Mouse (Mus musculus) hindbrain, embryonic 15.5 days (tissue): ENCODE results near the gene Fam149a. TPM values are rescaled to one million over a fixed set of nuclear protein-coding genes. Genes with fewer than 3 reads are reported as not detected.

Source experiments
- ATAC-seq: fragments of 200-750 bp; cut with Nextera tagmentation; 2 replicates; pipeline ENCODE4 v1.8.0; 2017; ENCODE audit warnings: low read depth, moderate number of reproducible peaks, moderate TSS enrichment; ENCODE audit not compliant: low FRiP score
- H3K27ac ChIP-seq: fragments of 300-500 bp; sonication (generic); replicated peaks from 2 replicates; pipeline ENCODE4 v1.5.1; 2015; ENCODE audit warnings: mild to moderate bottlenecking, inconsistent platforms
- H3K27me3 ChIP-seq: fragments of 300-500 bp; sonication (generic); 2 replicates; pipeline ENCODE4 v1.6.1; 2015; ENCODE audit warnings: control low read depth, inconsistent platforms
- H3K36me3 ChIP-seq: fragments of 300-500 bp; sonication (generic); 2 replicates; pipeline ENCODE4 v1.6.1; 2015; ENCODE audit warnings: control low read depth, inconsistent platforms
- H3K4me1 ChIP-seq: fragments of 300-500 bp; sonication (generic); replicated peaks from 2 replicates; pipeline ENCODE4 v1.6.1; 2015; ENCODE audit warnings: control low read depth, inconsistent platforms
- H3K4me2 ChIP-seq: fragments of 300-500 bp; sonication (generic); 2 replicates; pipeline ENCODE4 v1.6.1; 2015; ENCODE audit warnings: moderate library complexity, mild to moderate bottlenecking, inconsistent platforms
- H3K4me3 ChIP-seq: fragments of 300-500 bp; sonication (generic); 2 replicates; pipeline ENCODE4 v1.5.1; 2015; ENCODE audit warnings: mild to moderate bottlenecking, inconsistent platforms
- H3K9ac ChIP-seq: fragments of 300-500 bp; sonication (generic); 2 replicates; pipeline ENCODE4 v1.6.1; 2015; ENCODE audit warnings: inconsistent platforms
- H3K9me3 ChIP-seq: fragments of 300-500 bp; sonication (generic); 2 replicates; pipeline ENCODE4 v1.6.1; 2016; ENCODE audit warnings: control low read depth, inconsistent platforms
- WGBS: fragments of 180-500 bp; shearing (Covaris S2); methylation state at CpG from one replicate; pipeline ENCODE4 v1.1.7; 2015; 5-methylcytosine and 5-hydroxymethylcytosine counted together
- polyA plus RNA-seq: library from polyadenylated mRNA; unstranded; fragments of >200 nt; fragmentation: Nextera tagmentation; extraction: Ambion mirVana; gene quantifications from 2 replicates; pipeline ENCODE4 v1.2.1, GENCODE M21; 2015

Fam149a gene
- polyA plus RNA-seq = 12.3 and 13.8 TPM in 2 replicates

DNA sequence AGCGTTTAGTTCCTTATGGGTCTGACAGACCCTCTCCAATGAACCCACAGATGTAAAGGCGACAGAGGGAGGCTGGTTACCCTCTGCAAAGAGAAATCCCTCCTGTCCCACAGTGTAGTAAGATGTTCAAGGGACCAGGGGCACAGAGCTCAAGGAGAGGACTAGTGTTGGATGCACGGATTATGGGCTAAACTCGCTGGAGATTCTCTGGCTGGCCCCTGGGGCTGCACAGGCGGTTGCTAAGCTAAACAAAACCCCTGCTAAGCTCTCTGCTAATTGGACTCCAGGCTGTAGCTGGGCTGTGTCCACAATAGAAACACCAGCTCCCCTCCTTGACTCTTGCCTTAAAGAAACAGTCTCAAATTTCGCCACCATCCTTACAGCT, at the start of gene Fam149a:
Gene Fam149a, minus strand, starts transcription at position 329 of the 385 bp plus-strand sequence.
- Histone ChIP-seq H3K27me3 (no peaks in the 10 kb centered on the region), H3K9me3 (no peaks in the 10 kb centered on the region), H3K27ac (no peak within 1 kb of the TSS), H3K4me2 (peak within 1 kb of the TSS; percentile 86), H3K36me3 (no peaks in the 10 kb centered on the region), H3K4me1 (peaks cover 17% of the 10 kb centered on the region), H3K9ac (peak within 1 kb of the TSS; percentile 44), H3K4me3 (peak within 1 kb of the TSS; percentile 45)
- 3% methylated on average over 6 of the region's 6 CpGs for WGBS
- peak; percentile 58 for ATAC-seq

DNA sequence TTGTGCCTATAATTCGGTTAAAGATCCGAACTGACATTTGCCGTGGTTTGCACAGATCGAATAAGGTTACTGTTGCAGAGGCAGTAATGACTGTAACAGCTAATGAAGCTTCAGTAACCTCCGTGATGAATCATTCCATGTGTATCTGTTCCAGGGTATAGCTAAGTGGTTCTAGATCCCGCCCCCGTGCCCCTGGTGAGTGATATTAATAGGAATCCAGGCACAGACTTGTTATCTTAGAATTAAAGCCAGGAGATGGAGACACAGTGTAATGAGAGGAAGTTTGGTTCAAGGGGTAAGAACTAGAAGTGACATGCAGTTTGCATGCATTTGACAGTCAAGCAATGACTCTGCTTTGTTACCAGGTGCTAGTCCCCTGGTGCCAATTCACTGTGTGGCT, 38.1 kb upstream of the Fam149a start:
- Histone ChIP-seq H3K27ac (no peak overlapping the region), H3K36me3 (no peaks in the 10 kb centered on the region), H3K4me1 (no peaks in the 10 kb centered on the region), H3K27me3 (no peaks in the 10 kb centered on the region), H3K4me3 (no peak overlapping the region), H3K9me3 (no peaks in the 10 kb centered on the region), H3K9ac (no peak overlapping the region), H3K4me2 (no peak overlapping the region)
- no peak for ATAC-seq
- 94% methylated on average over 7 of the region's 7 CpGs for WGBS

DNA sequence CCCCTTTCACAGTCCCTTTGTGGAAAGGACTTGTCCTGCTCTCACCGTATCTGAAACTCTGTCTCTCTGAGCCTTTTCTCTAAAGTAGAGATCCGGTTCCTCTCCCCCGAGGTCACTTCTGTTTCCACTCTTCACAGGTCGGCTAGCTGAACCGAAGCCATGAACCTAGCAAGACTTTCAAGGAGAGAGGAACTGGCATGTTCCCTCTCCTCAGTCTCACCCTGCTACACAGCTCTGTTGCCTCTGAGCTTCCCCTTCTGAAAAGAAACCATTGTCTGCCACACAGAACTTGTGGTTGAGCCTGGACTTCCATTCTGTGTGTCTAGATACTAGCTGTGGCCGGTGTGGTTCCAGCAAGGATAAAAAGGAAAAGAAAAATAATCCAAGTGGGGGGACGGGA, 32.9 kb upstream of the Fam149a start:
- Histone ChIP-seq H3K4me1 (0 out of 2 replicates have a peak, but pooled peaks cover 3% of the 10 kb centered on the region), H3K36me3 (no peaks in the 10 kb centered on the region), H3K27me3 (no peaks in the 10 kb centered on the region), H3K9me3 (no peaks in the 10 kb centered on the region), H3K9ac (no peak overlapping the region), H3K4me2 (no peak overlapping the region), H3K4me3 (no peak overlapping the region), H3K27ac (no peak overlapping the region)
- no peak for ATAC-seq
- 81% methylated on average over 7 of the region's 7 CpGs for WGBS

DNA sequence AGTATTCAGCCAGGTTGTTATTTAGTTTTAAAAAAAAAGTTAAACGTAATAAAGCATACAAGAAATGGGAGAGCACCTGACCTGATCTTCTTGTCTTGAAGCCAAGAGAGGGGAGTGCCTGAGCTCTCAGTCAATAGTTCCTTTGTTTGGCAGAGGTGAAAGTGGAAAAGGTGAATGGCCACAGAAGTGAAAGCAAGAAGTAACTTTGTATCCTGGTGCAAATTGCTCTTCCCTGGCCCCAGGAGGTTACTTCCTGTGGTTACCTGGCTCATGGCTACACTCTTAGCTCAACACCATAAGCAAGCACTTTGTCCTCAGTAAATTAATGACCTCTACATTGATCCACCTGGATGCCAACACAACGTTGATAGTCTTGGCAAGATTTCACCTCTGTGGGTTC, 28.8 kb upstream of the Fam149a start, which contains the start of gene Tlr3:
Gene Tlr3, minus strand, starts transcription at position 199 of the 400 bp plus-strand sequence.
- ATAC-seq = no peak
- H3K4me1 ChIP-seq = 0 out of 2 replicates have a peak, but pooled peaks cover 4% of the 10 kb centered on the region
- H3K36me3 ChIP-seq = no peaks in the 10 kb centered on the region
- peak within 1 kb of the TSS; percentile 55 for H3K4me2 ChIP-seq
- H3K27ac ChIP-seq = peak within 1 kb of the TSS; percentile 40; the same call in 1 of the 2 replicates
- H3K9me3 ChIP-seq = no peaks in the 10 kb centered on the region
- no peaks in the 10 kb centered on the region for H3K27me3 ChIP-seq
- H3K4me3 ChIP-seq = peak within 1 kb of the TSS; percentile 33
- 61% methylated on average over 2 of the region's 2 CpGs for WGBS
- H3K9ac ChIP-seq = peak within 1 kb of the TSS; percentile 26

DNA sequence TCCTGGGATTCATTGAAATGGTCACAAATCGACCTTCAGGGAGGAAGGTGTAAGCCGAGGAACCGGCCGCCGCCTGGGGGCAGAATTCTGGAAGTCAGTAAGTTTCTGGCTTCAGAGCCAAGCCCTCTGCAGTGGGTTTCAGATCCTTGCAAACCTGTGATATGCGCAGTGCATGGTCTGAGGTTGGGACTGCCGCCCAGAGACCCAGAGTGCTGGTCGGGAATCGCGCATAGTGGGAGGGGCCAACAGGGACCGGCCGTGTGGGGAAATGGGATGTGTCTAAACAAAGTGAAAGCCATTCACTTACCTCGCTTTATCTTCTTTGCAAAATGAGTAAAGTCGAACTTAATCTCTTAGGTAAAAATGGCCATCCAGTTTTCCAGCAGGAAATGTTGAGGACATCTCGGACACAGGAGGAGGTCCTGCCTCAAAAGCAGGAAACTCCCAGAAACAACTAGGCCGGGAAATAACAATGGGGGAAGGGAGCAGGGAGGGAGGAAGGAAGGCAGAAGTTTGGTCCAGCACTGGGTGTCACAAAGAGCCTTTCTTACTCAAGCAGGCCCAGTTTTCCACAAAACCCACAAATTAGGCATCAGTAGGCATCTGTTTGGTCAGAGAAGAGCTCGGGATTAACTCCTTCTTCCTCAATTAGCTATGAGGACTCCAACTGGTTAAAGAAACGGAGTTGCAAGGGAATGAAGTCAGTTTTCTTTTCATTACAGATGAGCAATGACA, 28.2 kb upstream of the Fam149a start:
- Histone ChIP-seq H3K4me3 (peak overlapping the region; percentile 33), H3K4me1 (0 out of 2 replicates have a peak, but pooled peaks cover 4% of the 10 kb centered on the region), H3K27me3 (no peaks in the 10 kb centered on the region), H3K4me2 (peak overlapping the region; percentile 55), H3K36me3 (no peaks in the 10 kb centered on the region), H3K9me3 (no peaks in the 10 kb centered on the region), H3K27ac (peak overlapping the region; percentile 40; the same call in 1 of the 2 replicates), H3K9ac (peak overlapping the region; percentile 26)
- ATAC-seq = peak; percentile 91
- WGBS = 11% methylated on average over 18 of the region's 18 CpGs

DNA sequence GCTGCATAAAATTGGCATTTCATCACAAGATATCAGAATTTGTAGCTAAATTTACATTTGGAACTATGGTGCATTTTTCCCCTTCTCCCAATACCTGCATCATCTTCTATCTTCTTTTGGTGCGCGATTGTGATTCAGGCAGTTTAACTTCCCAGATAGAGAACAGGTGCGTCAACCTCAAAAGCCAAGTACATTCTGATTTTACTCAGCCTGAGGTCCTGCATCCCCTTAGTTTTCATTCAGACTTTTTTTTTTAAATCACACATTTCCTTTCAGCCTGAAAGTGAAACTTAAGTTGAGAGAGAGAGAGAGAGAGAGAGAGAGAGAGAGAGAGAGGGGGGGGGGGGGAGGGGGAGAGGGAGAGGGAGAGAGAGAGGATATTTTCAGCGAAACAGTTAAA, 27.6 kb upstream of the Fam149a start:
- no peaks in the 10 kb centered on the region for H3K9me3 ChIP-seq
- no peak overlapping the region for H3K27ac ChIP-seq
- no peaks in the 10 kb centered on the region for H3K27me3 ChIP-seq
- H3K9ac ChIP-seq = no peak overlapping the region
- H3K36me3 ChIP-seq = no peaks in the 10 kb centered on the region
- H3K4me1 ChIP-seq = 0 out of 2 replicates have a peak, but pooled peaks cover 4% of the 10 kb centered on the region
- peak overlapping the region; percentile 33 for H3K4me3 ChIP-seq
- ATAC-seq = no peak
- 56% methylated on average over 4 of the region's 4 CpGs for WGBS
- peak overlapping the region; percentile 55 for H3K4me2 ChIP-seq

DNA sequence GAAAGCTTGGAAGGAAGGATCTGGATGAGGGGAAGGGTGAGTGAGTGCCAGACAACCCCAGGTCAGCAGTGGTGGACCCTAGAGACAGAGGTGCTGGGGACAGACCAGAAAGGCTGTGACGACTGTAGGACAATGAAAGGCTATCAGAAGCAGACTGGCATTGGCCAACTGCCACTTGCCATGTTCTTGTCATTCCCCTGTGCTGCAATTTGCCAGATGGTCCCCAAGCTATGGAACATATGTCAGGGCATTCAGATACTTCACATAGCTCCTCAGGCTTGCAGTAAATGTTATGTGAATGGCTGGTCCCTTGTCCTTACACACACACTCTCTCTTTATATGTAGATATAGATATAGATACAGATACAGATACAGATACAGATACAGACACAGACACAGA, 1.2 kb upstream of the Fam149a start:
- WGBS = 33% methylated on average over 1 of the region's 1 CpGs
- H3K9ac ChIP-seq = no peak overlapping the region
- no peak overlapping the region for H3K4me3 ChIP-seq
- H3K9me3 ChIP-seq = no peaks in the 10 kb centered on the region
- peaks cover 17% of the 10 kb centered on the region for H3K4me1 ChIP-seq
- H3K4me2 ChIP-seq = no peak overlapping the region
- H3K27me3 ChIP-seq = no peaks in the 10 kb centered on the region
- ATAC-seq = 0 out of 2 replicates have a peak, but pooled peaks have one; percentile 16
- no peak overlapping the region for H3K27ac ChIP-seq
- H3K36me3 ChIP-seq = no peaks in the 10 kb centered on the region

DNA sequence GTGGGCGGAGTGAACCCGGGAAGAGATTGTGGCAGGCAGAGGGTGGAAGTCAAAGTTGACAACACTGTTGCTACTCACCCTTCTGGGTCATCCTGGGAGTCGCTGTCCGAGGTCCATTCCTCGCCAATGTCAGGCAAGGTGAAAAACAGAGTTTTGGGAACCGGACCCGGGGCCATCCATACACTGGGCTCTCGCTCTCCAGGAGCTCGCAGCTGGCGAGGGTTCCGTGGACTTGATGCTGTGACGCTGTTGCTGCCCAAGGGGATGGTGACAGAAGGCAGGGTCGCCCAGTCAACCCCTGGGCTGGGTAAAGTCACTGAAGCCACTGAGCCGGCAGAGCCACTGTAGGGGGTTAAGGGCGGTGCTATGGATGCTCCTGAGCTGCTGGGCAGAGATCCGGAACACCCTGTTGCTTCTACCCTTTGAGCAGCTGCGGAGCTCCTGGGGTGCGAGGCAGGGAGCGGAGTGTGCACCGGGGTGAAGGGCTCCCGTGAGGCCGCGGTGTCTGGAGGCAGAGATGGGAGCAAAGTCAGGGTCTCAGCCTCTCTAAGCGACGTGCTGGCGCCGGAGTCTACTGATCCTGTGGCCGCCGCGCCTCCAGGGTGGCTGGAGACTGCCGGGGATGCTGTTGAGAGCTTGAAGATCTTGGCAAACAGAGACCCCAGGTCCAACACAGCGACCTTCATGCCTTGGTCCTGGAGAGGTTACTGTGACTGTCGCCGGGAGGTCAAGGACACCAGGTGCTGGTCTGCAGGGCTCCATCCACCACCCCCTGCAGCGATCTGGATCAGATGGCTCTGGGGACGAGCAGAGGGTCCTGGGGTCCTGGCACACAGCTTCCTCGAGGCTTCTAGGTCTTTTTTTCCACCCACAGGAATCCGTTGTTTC, 772 bp downstream of the Fam149a start:
- H3K9ac ChIP-seq = peak overlapping the region; percentile 44
- H3K36me3 ChIP-seq = no peaks in the 10 kb centered on the region
- H3K9me3 ChIP-seq = no peaks in the 10 kb centered on the region
- H3K4me2 ChIP-seq = peak overlapping the region; percentile 86
- 3% methylated on average over 38 of the region's 38 CpGs for WGBS
- H3K4me3 ChIP-seq = peak overlapping the region; percentile 45
- H3K27ac ChIP-seq = no peak overlapping the region
- peak; percentile 71 for ATAC-seq
- no peaks in the 10 kb centered on the region for H3K27me3 ChIP-seq
- peaks cover 17% of the 10 kb centered on the region for H3K4me1 ChIP-seq

DNA sequence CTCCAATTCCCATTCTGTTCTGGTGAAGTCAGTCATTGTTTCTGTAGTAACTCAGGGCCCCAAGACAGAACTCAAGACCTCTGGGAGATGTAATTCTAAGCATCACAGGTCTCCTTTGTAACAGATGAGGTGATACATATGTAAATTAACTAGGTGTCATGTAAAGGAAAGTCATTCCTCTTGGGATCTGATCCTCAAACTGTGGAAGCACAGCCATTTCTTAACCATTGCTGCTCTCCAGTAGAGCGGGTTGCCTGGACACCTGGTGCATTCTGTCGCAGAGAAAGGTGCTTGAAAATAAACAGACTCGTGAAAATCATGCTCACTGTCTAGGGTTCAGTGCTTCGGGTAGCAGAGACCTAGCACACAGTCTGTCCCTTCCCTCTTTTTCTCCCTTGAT, 1.5 kb downstream of the Fam149a start:
- Histone ChIP-seq H3K36me3 (no peaks in the 10 kb centered on the region), H3K27me3 (no peaks in the 10 kb centered on the region), H3K9me3 (no peaks in the 10 kb centered on the region), H3K4me2 (peak overlapping the region; percentile 86), H3K4me3 (peak overlapping the region; percentile 45; the same call in 1 of the 2 replicates), H3K9ac (no peak overlapping the region), H3K27ac (no peak overlapping the region), H3K4me1 (peaks cover 17% of the 10 kb centered on the region)
- ATAC-seq = no peak
- 16% methylated on average over 4 of the region's 4 CpGs for WGBS

DNA sequence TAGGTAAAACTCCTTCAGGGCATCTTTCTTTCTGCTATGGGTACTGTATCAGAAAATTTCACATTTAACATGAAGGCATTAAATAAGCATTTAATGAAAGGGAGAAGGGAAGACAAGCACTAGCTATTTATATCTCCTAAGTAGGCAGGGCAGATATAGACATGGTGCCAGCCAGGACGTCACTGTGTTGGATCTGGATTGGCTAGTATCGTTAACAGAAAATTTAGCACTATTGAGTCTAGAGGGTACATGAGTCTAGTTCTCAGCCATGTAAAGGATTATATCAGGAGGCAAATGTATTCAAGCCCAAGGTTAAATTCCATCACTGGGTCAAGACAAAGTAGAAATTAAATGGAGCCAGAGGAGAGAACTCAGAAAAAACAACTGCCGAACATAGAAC, 8.0 kb downstream of the Fam149a start:
- no peak overlapping the region for H3K4me2 ChIP-seq
- WGBS = 78% methylated on average over 3 of the region's 3 CpGs
- no peak overlapping the region for H3K4me3 ChIP-seq
- no peak overlapping the region for H3K9ac ChIP-seq
- no peak for ATAC-seq
- no peaks in the 10 kb centered on the region for H3K4me1 ChIP-seq
- H3K27ac ChIP-seq = no peak overlapping the region
- H3K9me3 ChIP-seq = no peaks in the 10 kb centered on the region
- no peaks in the 10 kb centered on the region for H3K36me3 ChIP-seq
- no peaks in the 10 kb centered on the region for H3K27me3 ChIP-seq

DNA sequence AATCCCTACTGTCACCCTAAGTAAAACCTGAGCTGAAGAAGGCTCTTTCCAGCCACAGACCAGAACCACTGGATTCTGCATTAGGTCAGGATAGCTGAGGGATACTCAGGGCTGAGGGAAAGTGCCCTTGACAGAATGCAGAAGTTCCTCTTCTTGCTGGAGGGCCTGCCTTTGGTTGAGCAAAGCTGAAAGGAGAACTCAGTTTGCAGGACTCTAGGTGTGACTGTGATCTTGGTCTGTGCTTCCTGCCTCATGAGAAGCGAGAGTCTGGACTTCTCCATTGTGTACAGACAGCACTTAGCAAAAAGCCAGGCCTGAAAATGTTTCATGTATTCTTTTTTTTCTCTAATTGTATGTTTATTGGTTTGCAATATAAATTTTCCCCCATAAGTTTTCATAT, 14.9 kb downstream of the Fam149a start:
- ATAC-seq = no peak
- no peak overlapping the region for H3K27ac ChIP-seq
- 91% methylated on average over 1 of the region's 1 CpGs for WGBS
- H3K4me2 ChIP-seq = no peak overlapping the region
- no peak overlapping the region for H3K9ac ChIP-seq
- no peaks in the 10 kb centered on the region for H3K36me3 ChIP-seq
- H3K4me1 ChIP-seq = no peaks in the 10 kb centered on the region
- H3K9me3 ChIP-seq = no peaks in the 10 kb centered on the region
- no peaks in the 10 kb centered on the region for H3K27me3 ChIP-seq
- no peak overlapping the region for H3K4me3 ChIP-seq

DNA sequence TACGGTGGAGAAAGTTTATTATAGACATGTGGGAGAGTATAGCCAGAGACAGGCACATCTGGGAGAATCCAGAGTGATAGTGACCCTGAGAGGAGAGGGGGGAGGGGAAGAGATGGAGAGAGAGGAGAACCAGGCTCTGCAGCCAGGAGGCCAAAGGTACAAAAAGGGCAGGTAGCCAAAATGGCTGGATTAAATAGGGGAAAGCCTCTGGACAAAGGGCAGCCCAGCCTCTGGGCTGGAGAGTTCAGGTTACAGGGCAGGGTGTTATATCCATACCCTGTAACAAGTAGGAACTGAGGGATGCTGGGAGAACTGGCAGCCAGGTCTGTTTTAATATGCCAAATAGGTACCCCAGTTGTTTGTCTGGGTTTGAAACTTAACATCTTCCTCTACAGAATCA, 18.9 kb downstream of the Fam149a start:
- Histone ChIP-seq H3K4me2 (no peak overlapping the region), H3K27me3 (no peaks in the 10 kb centered on the region), H3K9me3 (no peaks in the 10 kb centered on the region), H3K9ac (no peak overlapping the region), H3K4me3 (no peak overlapping the region), H3K4me1 (0 out of 2 replicates have a peak, but pooled peaks cover 3% of the 10 kb centered on the region), H3K36me3 (no peaks in the 10 kb centered on the region), H3K27ac (no peak overlapping the region)
- 90% methylated on average over 1 of the region's 1 CpGs for WGBS
- ATAC-seq = no peak
